Mouse (Mus musculus) adipocyte (in vitro differentiated cells): ENCODE data around the gene Mrgprb8.
"Not testable (repeated sequence)": the region's sequence is repeated elsewhere in the genome, so short reads cannot be mapped to it uniquely, and the experiment has no call there.

ENCODE experiments used
- DNase-seq: peaks from one replicate; pipeline ENCODE4 v3.0.0-alpha.2; 2016; ENCODE audit warnings: low spot score

The Mrgprb8 gene

GRCm38 (mm10) chr7:48388226-48388625, at the start of gene Mrgprb8:
Mrgprb8 (plus strand) TSS chr7:48388526.
- no peak for DNase-seq

GRCm38 (mm10) chr7:48435936-48436335, 47.6 kb downstream of the Mrgprb8 start:
- DNase-seq, result not testable (repeated sequence)

GRCm38 (mm10) chr7:48436581-48436980, 48.3 kb downstream of the Mrgprb8 start:
- DNase-seq, result no peak
